Mouse (Mus musculus) heart, adult 9 months (tissue): ENCODE results near the gene Vmn2r80.
"Not testable (repeated sequence)": the region's sequence is repeated elsewhere in the genome, so short reads cannot be mapped to it uniquely, and the experiment has no call there.

Experiments used
- DNase-seq, 2 experiments: peaks; one replicate each; pipeline ENCODE4 v3.0.0; 2022; ENCODE audit warnings: low spot score in 2 of 2

Gene Vmn2r80

DNA sequence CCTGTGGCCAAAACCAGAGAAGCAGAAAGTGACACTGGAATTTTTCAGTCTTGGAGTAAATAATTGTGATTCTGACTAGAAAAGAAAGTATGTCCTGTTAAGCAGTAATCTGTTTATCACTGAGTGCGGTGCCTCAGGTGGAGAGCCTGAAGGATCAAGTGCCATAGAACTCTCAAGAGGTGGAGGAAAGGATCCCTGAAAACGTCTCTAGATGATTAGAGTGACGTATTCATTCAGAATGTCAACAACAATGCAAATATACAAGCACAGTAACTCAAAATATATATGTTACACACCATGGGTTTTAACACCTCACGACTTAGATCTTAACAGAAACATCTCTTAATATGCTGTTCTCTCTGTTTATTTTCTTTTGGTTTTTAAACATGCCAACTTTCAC is at the start of gene Vmn2r80:
TSS of gene Vmn2r80 (plus strand) at position 301 of the 400 bp plus-strand sequence.
- not testable (repeated sequence) for DNase-seq

DNA sequence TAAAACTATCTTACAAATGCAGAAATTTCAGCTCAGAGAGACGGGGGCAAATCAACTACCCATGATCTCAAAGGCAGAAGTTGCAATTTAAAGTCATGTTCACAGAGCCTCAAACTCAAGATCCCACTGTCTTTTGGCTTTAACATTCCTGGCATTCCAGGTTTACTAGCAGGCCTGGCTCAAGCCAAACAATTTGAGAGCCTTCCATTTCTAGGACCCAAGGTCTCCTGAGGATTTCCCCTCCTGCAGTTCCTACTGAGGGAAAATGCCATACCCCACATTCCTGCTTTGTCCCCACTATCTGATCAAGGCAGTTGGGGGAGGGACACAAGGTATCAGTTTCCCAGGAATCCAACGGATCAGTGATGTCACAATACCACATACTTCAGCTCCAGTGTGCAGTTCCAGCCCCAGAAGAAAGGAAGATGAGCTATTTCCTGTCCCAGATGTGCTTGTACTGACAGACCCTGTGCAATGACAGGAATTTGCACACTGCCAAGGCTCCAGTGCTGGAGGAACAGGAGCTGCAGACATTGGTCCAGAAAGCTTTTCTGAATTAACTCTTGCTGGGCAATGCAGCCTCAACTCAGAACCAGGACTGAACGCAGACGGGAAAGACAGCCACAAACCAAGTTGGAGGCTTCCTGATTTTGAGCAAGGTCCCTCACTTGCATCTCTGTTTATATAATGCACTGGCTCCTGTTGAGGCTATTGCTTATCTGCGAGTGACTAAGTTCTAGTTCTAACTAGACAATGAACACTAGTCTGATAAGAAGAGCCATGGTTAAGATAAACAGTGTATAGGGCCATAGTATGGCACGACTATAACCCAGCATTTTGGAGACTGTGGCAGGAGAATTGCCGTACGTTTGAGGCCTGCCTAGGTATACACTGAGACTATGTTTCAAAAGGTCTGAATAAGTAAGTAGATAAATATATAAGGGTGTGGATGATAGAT is 42.0 kb upstream of the Vmn2r80 start:
- DNase-seq, result no peak

DNA sequence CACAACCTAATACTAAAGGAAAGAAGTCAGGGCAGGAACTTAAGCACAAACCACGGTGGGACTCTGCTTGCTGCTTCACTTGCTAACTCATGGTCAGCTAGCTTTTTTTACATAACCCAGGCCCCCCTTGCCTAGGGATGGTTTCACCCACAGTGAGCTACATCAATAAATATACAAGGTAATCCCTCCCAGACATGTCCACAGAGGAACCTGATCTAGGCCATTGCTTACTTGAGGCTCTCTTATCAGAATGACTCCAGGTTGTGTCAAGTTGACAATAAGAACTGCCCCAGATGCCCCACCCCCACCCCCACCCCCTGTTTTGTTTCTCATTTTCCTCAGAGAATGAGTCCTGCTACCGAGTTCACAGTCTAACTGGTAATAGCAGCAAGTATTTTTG is 41.0 kb upstream of the Vmn2r80 start:
- no peak for DNase-seq

DNA sequence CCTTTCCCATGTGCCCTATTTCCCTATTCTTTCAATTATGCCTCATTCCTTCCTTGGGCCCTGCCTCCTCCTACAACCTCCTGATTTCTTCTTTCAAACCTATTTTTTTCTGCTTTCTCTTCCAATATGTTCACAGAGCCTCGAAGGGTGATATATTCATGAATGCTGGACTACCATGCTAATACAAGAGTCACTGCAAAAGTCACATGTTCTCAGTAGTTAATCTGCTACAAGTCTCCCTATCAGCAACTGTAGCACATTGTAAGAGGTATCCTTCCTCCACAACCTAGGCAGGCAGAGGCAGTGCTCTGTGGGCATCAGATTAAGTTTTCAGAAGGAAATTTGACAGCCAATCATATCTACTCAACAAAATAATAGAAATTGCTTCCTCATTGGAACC is 39.4 kb upstream of the Vmn2r80 start:
- DNase-seq, result no peak

DNA sequence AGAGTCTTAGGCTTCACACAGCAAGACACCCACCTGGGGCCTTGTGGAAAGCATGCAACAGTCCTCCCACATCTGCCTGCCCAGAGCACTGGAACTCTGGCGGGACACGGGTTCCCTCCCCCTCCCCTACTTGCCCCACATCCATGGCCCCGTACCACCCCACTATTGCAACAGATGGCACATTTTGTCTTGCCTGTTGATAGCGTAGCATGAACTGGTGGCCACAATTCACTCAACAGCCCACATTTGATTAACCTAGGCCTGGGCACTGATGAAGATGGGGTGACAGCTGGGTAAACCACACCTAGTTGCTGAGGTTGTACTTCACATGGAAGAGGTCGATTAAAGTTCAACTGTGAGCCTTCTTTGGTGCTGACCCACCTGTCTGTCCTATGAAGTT is 38.1 kb upstream of the Vmn2r80 start:
- DNase-seq, result no peak

DNA sequence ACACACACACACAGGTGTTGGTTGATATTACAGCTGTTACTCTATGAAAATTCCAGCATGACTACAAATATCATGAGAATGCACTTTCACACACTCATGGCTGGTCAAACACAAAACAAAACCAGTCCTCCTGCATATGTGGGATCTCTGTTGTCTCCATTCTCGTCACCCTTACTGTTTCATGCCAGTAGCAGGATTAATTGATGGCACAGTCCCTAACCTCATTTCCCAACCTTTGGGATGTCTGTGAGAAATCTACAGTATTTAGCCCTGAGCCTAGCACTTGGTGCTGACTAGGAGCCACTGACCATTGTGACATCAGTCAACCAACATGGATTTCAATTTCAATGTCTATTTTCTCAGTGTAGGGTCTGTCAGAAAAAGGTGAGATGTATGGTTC is 33.5 kb upstream of the Vmn2r80 start:
- no peak for DNase-seq

DNA sequence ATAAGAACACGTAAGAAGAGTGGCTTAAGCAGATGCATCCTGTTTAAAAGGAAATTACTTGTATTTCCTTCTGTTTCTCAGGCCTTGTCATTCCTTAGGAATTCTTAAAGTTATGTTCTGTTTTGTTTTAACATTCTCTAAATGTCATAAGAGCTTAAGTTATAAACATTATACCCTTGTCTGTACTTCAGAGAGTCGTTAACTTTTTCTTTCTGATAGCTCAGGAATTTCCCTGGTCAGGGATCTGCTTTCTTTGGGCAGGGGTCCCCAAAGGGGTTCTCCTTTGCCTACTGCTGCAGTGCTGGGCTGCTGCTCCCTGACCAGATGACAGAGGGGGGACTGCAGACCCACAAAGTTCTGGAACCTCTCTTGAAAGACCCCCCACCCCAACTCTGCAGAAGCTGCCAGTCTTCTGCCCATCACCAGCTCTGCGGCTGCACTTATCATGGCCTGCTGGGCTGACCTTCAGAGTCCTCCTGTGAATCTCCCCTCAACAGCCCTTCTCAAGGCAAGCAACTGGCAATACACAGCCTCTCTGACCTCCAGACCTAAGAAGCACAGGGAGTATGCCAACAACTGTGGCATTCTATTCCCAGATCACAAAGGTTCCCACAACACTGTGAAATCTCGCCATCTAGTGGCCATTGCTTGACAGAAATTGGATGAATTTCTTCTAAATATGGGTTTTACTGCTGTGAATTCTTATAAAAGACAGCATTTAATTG is 32.3 kb upstream of the Vmn2r80 start:
- DNase-seq, result peak in 1 of 2 experiments; percentile 18

DNA sequence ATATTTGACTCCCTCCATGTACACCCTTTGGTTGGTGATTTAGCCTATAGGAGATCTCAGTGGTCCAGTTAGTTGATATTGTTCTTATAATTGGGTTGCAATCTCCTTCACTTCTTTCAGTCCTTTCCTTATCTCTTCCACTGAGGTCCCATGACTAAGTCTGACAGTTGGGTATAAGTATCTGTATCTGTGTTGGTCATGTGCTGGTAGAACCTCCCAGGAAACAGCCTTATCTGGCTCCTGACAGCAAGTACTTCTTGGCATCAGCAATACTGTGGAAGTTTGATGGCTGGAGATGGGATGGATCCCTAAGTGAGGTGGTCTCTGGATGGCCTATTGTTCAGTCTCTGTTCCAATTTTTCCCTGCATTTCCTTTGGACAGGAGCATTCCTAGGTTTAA is 3.0 kb downstream of the Vmn2r80 start:
- DNase-seq, result no peak

DNA sequence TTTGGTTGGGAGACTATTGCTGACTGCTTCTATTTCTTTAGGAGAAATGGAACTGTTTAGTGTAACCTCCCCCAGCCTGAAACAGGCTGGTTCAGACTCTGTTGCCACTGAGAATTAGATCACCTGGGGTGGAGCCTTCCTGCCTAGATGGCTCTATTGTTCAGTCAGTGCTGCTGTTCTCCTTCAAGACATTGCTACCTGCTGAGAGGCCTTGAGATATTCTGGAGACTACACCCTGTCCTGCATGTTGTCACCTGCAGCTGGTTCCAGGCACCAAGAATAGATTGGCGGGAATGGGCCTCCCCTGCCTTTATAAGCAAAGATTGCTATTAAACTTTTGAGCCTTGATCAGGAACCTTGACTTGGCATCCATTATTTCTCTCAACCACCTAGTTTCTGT is 51.4 kb downstream of the Vmn2r80 start:
- DNase-seq, result not testable (repeated sequence)

DNA sequence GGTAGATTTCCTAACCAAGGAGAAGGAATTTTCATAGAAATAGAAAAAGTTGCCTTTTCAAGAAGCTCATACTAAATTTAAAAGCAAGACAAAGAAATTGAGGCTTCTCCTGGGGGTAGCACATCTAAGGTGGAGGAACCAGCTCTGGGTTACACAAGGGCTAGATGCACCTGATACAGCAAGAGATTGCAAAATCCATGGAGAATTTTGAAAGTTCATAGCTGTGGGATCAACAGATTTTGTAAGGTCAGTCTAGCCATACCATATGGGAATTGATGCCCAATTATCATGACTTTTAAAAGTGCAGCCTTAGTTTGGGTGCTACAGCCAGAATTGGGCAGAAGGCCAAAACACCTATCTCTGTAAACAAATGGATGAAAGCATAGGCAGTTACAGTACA is 71.9 kb downstream of the Vmn2r80 start:
- no peak for DNase-seq

DNA sequence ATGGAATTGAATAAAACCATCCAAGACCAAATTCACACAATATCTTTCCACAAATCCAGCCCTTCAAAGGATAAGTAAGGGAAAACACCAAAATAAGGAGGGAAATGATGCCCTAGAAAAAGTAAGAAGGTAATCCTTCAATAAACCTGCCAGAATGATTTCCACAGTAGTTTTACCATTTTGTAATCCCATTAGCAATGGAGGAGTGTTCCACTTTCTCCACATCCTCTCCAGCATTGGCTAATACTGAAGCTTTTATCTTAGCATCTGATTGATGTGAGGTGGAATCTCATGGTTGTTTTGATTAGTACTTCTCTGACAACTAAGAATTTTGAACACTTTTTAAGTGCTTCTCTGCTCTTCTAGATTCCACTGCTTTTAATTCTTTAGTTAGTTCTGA is 73.0 kb downstream of the Vmn2r80 start:
- no peak for DNase-seq

DNA sequence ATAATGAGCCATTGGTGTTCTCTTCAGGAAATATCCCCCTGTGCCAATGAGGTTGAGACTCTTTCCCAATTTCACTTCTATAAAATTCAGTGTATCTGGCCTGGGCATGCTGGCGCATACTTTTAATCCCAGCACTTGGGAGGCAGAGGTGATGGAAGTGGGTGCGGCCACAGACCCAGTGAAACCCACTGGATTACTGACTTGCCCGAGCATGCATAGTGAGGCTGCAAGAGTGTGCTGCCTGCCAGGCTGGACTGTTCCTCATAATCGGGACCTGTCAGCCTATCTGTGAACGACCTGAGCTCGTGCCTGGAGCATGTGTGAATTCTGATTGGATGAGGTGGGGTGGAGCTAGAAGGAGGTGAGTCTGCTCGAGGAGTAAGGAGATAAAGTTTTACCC is 73.6 kb downstream of the Vmn2r80 start:
- DNase-seq, result no peak
